Mouse (Mus musculus): ENCODE data around the gene Smarcc2.

DNA sequence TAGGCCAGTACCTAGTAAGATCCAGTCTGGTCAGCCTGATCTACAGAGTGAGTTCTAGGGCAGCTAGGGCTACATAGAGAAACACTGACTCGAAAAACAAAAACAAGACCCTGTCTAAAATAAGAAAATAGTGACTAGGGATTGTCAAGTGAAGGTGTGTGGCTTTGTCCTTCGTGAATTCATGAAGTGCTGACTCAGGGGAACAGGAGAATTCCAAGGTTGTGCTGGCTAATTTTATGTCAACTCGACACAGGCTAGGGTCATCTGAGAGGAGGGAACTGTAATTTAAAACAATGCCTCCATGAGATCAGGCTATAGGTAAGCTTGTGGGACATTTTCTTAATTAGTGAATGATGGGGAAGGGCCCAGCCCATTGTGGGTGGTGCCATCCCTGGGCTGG lies 4.6 kb upstream of the Smarcc2 start:
- TF ChIP-seq CTCF (IDR thresholded peaks at IDR 0.05; ENCODE audit: control insufficient read depth, insufficient read depth, insufficient read length) (no peak), CEBPB (IDR thresholded peaks at IDR 0.05; ENCODE audit: low read depth) (no peak), MYOG (IDR thresholded peaks at IDR 0.05; ENCODE audit: control insufficient read depth, extremely low read depth, insufficient read length) (no peak), USF1 (IDR thresholded peaks at IDR 0.05; ENCODE audit: low read depth) (no peak), MAX (IDR thresholded peaks at IDR 0.05) (no peak)

Data from C2C12 (cell line).